Mouse (Mus musculus): ENCODE measurements around the gene Usp7.

Usp7 gene

DNA sequence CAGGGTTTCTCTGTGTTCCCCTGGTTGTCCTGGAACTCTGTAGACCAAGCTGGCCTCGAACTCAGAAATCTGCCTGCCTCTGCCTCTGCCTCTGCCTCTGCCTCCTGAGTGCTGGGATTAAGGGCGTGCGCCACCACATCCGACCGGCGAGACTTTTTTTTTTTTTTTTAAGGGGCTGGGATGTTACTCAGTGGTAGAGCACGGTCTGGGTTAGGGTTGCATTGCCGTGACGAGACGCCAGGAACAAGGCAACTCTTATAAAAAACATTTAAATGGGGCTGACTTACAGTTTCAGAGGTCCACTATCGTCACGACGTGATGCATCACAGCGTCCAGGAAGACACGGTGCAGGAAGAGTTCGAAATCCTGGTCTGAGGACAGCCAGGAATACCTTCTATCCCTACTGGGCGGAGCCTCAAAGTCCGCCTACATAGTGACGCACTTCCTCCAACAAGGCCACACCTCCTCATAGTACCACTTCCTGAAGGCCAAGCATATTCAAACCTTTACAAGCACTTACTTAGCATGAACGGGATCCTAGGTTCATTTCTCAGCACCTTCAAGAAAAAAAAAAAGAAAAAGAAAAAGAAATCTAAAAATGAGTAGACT is at the start of gene Usp7:
Usp7 (minus strand) TSS at position 360 of the 609 bp plus-strand sequence.
- no peak for DNase-seq

DNA sequence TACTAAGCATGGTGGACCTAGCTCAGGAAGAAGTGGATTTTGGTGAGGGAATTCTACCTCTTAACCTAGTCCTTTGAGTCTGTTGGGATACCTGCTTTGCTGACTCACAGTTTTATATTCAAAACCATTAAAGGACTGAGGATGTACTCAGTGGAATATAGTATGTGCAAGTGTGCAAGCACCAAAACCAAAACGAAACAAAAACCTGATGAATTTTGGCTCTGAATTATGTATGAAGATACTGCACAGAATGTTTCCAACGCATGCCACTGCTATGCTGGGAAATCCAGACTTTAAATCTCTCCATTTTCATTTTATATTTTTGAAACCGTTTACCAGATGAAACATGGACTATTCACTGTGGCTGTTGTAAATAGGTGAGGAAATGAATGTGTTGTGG is 48.4 kb upstream of the Usp7 start:
- DNase-seq, result no peak

DNA sequence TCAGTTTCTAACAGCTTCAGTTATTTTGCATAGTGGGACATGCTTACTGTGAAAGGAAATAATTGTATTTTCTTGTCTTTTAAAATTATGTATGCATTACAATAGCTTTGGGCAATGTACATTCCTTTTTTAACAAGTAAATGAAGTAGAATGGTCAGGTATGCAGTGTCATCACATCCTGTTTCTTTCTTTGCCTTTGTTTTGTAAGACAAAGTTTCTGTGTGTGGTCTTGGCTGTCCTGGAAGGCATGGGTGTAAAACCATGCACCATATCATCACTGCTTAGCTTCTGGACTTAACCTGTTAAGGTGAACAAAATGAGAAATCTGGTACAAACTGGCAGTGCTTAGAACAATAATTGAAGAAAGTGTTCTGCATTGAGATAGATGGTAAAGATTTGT is 46.8 kb upstream of the Usp7 start:
- no peak for DNase-seq

DNA sequence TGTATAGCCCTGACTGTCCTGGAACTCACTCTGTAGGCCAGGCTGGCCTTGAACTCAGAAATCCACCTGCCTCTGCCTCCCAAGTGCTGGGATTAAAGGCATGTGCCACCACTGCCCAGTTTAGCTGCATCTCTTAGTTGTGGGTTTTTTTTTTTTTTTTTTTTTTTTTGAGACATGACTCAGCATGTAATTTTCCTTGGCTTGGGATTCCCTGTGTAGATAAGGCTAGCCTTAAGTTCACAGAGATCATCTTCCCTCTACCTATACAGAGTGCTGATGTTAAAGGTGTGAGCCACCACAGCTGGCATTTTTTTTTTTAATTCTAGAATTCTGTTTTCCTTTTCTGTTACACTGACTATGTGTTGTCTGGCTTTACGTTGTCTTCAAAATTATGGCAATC is 45.5 kb upstream of the Usp7 start:
- DNase-seq, result no peak

DNA sequence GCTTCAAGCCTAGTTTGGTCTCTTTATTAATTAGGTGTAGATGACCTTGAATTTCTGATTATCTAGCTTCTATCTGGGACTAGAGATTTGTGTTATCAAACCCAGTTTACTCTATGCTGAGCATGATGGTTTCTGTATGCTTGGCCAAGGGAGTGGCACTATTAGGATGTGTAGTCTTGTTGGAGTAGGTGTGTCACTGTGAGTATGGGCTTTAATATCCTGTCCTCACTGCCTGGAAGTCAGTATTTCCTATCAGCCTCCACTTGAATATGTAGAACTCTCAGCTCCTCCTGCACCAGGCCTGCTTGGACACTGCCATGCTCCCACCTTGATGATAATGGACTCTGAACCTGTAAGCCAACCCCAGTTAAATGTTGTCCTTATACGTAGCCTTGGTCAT is 44.8 kb upstream of the Usp7 start:
- no peak for DNase-seq

DNA sequence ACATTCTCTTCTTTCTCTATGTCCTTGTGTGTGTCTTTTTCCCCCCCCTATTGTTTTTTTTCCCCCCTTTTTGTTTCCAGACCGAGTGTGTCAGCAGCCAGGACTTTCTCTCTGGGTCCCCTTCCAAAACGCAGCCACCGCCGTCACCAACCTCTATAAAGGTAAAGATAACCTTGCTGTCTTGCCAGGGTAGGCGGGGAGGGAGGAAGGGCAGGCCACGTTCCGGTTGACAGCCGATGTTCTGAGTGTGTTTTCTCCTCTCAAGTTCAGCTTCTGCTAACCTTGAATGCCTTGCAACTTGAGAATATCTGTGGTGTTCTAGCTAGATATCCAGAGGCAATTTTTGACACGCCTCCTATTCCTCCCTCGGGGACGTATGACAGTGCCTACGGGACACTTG is 39.1 kb upstream of the Usp7 start:
- DNase-seq, result peak; percentile 56

DNA sequence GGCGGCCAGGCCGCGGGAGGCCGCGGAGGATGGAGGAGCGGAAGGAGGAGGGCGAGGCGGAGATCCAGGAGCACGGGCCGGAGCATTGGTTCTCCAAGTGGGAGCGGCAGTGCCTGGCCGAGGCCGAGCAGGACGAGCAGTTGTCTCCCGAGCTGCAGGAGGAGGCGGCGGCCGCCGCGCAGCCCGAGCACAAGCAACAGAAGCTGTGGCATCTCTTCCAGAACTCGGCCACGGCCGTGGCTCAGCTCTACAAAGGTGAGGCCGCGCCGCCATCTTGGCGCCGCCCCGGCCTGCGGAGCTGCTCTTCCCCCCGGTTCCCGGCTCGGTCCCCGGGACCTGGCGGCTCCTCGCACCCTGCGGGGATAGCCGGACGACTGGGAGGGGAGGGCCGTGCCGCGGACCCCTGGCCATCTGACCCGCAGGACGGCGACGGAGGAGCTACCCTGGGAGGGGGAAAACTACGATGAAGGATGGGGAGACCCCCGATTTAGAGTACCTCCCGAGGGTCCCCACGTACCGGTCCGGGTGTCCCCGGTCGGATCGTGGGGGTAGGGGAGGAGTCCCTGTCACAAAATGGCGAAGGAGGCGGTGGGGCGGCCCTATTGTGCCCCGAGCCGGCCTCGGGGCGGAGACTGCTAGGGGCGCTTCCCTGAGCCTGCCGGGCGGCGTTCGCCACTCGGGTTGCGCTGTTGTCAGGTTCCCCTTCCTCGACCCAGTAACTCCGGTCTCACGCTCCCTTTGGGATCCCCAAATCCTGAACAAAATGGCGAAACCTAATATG is 38.5 kb upstream of the Usp7 start:
- DNase-seq, result peak; percentile 69

DNA sequence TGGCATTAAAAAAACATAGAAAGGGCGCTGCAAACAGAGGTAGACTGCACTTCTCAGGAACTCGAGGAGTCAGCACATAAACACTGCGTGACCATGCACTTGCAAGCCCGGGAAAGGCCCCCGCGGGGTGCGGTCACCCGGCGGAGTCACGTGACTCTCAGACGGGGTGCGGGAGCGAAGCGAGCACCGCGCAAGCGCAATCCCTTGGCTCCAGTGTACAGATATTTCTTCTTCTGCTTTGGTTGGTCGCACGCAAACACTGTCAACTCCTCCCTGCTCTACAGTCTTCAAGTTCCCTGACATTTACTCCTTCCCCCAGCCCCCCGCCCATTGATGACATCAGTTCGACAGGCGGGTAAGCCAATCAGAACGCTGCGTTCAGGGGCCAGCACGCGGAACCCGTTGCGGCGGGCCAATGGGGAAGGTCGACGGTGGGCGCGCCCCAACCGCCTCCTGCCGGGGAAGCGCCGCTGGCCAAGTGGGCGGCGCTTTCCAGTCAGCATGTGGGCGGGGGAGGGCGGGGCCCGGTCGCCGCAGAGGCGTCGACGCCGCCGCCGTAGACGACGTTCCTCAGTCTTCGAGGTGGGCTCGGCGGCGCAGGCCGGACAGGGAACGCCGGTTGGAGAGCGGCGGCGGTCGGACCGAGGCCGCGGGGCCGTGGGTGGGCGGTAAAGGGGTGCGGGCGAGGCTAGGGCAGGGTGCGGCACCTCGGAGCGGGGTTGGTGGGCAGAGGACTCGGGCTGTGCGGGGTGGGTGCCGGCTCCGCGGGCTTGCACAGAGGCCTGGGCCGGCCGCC is 37.7 kb upstream of the Usp7 start, which contains the start of gene 1810013L24Rik:
1810013L24Rik (plus strand) TSS at position 537 of the 796 bp plus-strand sequence.
- peak; percentile 100 for DNase-seq

DNA sequence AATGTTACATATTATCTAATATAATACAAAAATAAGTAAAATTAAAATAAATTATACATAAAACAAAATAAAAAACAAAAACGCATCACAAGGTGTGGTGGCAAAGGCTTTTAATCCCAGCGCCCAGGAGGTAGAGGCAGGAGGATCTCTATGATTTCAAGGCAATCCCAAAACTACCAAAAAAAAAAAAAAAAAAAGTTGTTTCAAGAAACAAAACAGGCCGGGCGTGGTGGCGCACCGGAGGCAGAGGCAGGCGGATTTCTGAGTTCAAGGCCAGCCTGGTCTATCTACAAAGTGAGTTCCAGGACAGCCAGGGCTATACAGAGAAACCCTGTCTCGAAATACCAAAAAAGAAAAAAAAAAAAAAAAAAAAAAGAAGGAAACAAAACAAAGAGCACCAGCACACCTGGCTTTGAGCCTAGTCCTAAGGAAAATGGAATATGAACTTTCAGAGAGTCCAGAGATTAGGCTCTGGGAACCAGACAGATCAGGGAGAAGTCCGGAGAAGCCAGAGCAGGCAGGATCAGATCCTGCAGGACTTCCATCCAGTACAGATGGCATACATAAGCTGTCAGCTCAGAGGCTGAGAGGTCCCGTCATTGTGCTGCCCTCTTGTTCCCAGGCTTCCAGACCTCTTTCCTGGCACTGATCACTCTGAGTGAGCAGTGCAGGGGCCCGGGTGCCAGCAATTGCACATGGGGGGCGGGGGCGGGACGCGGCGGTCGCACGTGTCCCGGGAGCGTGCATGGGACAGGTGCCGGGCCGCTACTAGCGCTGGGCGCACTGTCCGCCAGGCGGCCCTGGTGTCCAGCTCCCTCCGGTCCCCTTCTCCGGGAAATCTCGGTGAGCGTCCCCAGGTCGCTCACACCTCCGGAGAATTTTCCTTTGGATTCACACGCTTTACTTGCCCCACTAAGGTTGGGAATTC is 36.8 kb upstream of the Usp7 start:
- DNase-seq, result no peak

DNA sequence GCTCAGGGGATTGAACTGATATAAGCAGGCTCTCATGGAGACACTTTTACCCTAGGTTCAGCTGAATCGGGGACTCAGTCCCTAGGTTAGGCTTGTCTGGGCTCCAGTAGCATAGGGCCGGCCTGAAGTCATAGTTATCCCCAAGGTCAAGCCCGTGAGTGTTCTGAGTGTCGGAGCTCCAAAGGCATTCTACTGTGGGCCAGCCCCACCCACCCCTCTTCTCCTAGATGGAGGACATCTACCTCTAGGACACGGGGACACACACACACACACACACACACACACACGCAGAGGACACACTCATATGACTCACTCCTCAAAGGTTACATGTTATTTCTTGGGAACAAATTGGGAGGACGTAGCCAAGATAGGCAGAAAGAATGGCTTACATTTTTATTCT is 35.3 kb upstream of the Usp7 start:
- no peak for DNase-seq

DNA sequence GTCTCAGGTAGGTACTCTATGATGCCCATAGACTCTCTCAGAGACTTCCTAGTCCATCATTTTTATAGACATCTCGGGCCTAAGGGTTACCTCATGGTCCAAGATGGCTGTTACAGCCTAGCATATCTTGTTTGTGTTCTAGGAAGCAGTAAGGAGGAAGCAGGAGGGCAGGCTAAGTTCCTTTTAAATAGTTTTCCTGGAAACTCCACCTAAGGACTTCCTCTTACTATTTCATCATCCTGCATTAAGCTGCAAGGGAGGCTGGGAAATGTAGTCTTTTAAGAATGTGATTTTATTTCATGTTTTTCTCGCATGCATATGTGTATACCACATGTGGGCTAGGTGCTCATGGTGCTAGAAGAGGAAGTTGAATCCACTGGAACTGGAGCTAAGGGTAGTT is 31.6 kb upstream of the Usp7 start:
- no peak for DNase-seq

DNA sequence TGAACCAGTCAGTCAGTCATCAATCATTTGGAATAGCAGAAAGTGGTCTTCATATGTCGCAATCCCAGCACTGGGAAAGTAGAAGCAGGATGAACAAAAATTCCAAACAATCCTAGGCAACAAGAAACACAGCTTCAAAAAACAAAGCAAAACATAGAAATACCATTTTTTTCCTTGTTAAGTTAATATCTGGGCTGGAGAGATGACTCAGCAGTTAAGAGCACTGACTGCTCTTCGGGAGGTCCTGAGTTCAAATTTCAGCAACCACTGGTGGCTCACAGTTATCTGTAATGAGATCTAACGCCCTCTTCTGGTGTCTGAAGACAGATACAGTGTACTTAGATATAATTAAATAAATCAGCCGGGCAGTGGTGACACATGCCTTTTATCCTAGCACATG is 30.5 kb upstream of the Usp7 start:
- no peak for DNase-seq

DNA sequence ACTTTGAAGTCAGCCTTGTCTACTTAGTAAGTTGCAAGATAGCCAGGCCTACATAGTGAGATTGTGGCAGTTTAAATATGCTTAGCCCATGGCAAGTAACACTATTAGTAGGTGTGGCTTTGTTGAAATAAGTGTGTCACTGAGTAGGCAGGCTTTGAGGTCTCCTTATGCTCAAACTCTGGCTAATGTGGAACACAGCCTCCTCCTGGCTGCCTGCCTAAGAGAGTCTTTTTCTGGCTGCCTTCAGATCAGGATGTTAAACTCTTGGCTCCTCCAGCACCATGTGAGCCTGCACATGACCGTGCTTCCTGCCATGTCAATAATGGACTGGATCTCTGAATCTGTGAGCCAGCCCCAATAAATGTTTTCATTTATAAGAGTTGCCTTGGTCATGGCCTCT is 29.3 kb upstream of the Usp7 start:
- DNase-seq, result peak; percentile 59

DNA sequence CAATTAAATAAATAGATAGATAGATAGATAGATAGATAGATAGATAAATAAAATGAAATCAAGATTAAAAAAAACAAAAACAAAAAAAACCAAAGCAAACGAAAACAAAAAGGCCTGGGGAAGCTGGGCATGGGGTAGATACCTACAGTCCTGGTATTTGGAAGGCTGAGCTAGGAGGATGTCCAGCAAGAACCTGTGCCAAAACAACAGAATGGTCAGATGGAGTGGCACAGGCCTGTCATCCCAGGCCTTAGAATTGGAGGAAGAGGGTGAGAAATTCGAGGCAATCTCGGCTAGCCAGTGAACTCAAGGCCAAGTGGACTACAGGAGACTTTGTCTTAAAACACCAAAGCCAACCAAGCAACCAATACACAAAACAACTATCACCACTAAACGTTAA is 25.8 kb upstream of the Usp7 start:
- no peak for DNase-seq

DNA sequence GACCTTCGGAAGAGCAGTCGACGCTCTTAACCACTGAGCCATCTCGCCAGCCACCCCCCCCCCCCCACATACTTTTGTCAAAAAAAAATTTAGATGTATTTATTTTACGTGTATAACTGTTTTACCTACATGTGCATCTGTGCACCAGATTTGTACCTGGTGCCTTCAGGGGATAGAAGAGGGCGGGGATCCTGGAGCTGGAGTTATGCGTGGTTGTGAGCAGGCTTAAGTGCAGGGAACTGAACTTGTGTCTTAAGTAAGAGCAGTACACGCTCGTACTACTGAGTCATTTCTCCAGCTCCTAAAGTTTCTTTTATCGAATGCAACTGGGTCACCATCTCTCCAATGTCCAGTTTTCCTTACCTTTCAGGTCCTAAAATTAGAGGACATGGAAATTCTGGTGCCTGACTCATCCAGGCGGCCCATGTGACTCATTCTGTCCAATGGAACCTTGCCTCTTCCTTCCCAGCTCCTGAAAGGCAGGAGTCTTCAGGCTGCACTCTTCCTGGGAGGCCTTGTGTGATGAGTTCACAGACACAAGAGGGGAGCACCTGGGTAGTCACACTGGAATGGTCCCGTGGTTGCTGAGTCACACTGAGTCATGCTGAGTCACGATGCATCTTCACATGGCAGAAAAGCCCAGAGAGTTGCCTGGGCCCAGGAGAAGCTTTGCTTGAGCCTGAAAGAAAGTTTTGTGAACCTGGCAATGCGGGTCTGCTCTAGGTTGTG is 18.5 kb upstream of the Usp7 start:
- no peak for DNase-seq

DNA sequence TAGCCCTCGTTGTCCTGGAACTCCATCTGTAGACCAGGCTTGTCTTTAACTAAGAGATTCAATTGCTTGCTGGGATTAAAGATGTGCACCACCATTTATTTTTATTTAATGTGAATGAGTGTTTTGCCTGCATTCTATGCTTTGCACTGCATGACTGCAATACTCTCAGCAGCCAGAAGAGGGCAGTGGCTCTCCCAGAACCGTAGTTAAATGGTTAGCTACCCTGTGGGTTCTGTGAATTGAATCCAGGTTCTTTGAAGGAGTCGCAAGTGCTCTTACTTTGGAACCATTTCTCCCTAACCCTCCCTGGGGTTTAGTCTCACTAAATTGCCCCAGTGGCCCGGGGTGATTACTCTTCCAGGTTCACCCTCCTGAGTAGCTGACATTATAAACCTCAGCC is 14.6 kb upstream of the Usp7 start:
- no peak for DNase-seq

DNA sequence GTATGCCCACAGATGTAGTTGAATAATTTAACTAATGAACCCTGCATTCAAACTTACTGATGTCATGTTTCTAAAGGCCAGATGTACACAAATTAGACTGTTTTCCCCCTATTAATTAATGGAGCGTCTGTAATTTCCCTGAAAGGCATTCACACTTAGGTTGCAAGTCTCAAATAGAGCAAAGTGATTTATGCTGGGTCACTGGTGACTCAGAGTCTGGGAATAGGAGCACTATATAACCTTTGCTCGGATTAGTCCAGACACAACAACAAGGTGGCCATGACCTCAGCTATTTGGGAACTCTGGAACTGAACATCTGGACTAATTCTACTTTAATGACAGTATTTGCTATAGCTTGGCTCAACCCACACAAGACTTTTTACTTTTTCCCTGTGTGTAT is 3.8 kb upstream of the Usp7 start:
- no peak for DNase-seq

DNA sequence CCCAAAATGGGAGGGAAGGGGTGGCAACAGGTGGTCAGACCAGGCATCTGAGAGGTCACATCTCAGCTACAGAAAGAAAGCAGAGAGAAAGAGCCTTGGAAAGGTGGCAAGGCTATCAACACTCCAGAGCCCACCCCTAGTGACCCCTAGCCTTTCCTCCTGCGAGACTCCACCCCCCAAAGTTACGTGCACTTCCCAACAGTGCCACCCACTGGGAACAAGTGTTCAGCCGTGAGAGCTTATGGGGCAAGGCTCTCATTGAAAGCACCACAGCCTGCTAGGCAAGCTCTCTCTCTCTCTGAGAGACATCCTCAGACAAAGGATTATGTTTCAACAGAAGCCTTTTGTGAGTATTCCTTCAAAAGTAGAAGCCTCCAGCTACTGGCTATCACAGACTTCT is 2.8 kb upstream of the Usp7 start:
- no peak for DNase-seq

DNA sequence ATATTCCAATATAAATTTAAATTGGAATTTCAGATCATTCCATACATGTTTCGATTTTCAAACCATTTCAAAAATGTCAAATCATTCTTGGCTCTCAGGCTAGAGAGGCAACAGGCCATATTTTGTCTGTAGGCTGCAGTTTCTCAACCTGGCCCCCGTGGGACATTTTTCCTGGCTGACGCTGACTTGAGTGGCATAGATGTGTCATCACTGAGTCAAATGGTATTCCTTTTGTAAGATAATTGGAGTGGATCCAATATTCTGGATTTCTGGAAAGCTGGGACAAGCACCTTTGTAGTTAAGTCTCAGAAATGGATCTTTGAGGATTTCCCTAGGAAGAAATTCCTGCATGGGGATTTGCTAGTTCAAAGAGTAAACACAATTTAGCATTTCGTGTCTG is 1.2 kb downstream of the Usp7 start:
- DNase-seq, result no peak

DNA sequence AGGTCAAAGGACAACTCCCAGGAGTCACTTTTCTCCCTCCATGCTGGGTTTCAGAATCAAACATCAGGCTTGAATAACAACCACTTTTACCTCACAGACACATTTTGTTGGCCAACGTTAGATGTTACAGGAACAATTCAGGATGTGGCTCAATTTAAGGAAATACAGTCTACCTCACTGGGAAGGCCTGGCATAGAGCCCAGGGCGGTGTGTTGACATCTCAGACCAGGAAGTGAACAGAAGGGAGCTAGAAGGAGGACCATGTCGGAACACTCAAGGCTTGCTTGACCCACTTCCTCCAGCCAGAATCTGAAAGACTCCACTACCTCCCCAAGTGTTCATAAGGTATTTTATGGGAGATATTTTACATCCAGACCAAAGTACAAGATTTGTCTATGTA is 7.4 kb downstream of the Usp7 start:
- DNase-seq, result peak; percentile 20

DNA sequence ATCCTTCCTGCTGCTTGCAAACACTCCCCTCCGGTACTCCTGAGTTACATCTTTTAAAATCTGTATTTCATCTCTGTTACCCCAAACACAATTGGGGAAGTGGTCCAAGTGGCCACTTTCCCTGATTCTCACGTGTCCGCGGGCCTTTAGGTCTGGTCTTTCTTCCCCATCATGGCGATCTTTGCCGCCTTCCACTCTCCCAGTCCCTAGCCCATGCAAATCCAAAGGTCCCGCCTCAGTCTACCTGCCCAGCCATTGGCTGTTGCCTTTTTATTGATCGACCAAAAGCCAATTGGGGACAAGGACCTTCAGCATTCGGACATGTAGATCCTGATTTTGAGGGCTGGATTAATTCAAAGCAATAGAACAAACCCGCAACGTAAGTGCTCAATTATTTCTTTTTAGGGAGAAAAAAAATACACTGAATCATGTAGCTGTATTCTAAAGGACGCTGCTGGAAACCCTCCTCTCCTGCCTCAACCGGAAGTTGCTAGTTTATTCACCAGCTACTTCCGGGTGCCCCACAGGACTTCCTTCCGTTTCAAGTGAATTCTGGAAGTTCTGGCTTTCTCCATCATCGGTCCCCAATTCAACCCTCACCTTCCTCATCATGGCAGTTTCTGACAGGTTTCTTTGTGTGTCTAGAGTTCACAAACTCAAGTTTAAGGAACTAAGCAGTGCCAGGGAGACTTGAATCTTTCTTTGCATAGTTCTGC is 8.8 kb downstream of the Usp7 start:
- no peak for DNase-seq
